Mouse (Mus musculus): ENCODE data around the gene Insyn1.

- TF ChIP-seq CTCF (IDR thresholded peaks at IDR 0.05; ENCODE audit: borderline replicate concordance, insufficient read depth, low read depth, low read length): no peak
- no peak for TF ChIP-seq POLR2A (IDR thresholded peaks at IDR 0.05; ENCODE audit: borderline replicate concordance, insufficient read depth, low read length)
Measured at GRCm38 (mm10) chr9:58510452-58510851, 22.0 kb downstream of the Insyn1 start.
